Mouse (Mus musculus) left cerebral cortex, adult 18-20 months (tissue): ENCODE measurements around the gene Gipr. TPM values are rescaled to one million over a fixed set of nuclear protein-coding genes. Genes with fewer than 3 reads are reported as not detected.

Source experiments
- DNase-seq, 2 experiments: peaks; one replicate each; pipeline ENCODE4 v3.0.0; 2021 to 2022; ENCODE audit warnings: low spot score in 2 of 2, mixed read lengths in 1 of 2
- total RNA-seq, 2 experiments: library from RNA; stranded (reverse); gene quantifications; 2 replicates each; pipeline ENCODE4 v1.2.3; 2021

The Gipr gene
- total RNA-seq, 2 experiments from 2014 or later: 1.4 to 1.8 TPM

GRCm38 (mm10) chr7:19148875-19149541 lies 16.9 kb downstream of the Gipr start, which contains the start of gene Qpctl:
Qpctl (minus strand) TSS chr7:19149291.
- peak; percentile 97 to 99 for DNase-seq

GRCm38 (mm10) chr7:19148180-19148874 lies 17.6 kb downstream of the Gipr start:
- DNase-seq: no peak

- no peak for DNase-seq
Measured at GRCm38 (mm10) chr7:19147497-19148045, 18.4 kb downstream of the Gipr start.

- DNase-seq: no peak
Measured at GRCm38 (mm10) chr7:19146793-19147192, 19.1 kb downstream of the Gipr start.

- peak; percentile 61 to 74 for DNase-seq
Measured at GRCm38 (mm10) chr7:19137380-19137779, 28.5 kb downstream of the Gipr start.

GRCm38 (mm10) chr7:19136673-19137334 lies 29.1 kb downstream of the Gipr start:
- peak; percentile 48 to 50 for DNase-seq

- DNase-seq: no peak
Measured at GRCm38 (mm10) chr7:19136168-19136567, 29.8 kb downstream of the Gipr start.

GRCm38 (mm10) chr7:19131324-19131848 lies 34.5 kb downstream of the Gipr start:
- peak; percentile 94 to 97 for DNase-seq

GRCm38 (mm10) chr7:19130657-19131056 lies 35.3 kb downstream of the Gipr start:
- DNase-seq: no peak

GRCm38 (mm10) chr7:19129396-19129795 lies 36.5 kb downstream of the Gipr start:
- no peak for DNase-seq

- DNase-seq: no peak
Measured at GRCm38 (mm10) chr7:19127744-19128143, 38.2 kb downstream of the Gipr start.

- DNase-seq: no peak
Measured at GRCm38 (mm10) chr7:19124713-19125112, 41.2 kb downstream of the Gipr start.

- DNase-seq: no peak
Measured at GRCm38 (mm10) chr7:19121686-19122085, 44.2 kb downstream of the Gipr start.

- peak; percentile 90 to 94 for DNase-seq
Measured at GRCm38 (mm10) chr7:19119631-19120429, 46.1 kb downstream of the Gipr start, which contains the start of gene Fbxo46. Fbxo46 (plus strand) TSS chr7:19119859.

- no peak for DNase-seq
Measured at GRCm38 (mm10) chr7:19119083-19119482, 46.8 kb downstream of the Gipr start.

GRCm38 (mm10) chr7:19118028-19118771 lies 47.7 kb downstream of the Gipr start, which contains the start of gene Gm4969:
Gm4969 (minus strand) TSS chr7:19118368.
- peak; percentile 34 to 37 for DNase-seq

GRCm38 (mm10) chr7:19109565-19109964 lies 56.4 kb downstream of the Gipr start:
- DNase-seq: no peak

- no peak for DNase-seq
Measured at GRCm38 (mm10) chr7:19107436-19107835, 58.5 kb downstream of the Gipr start.
